Mouse (Mus musculus): Measurements from ENCODE around the gene D430041D05Rik. TPM values are rescaled to one million over a fixed set of nuclear protein-coding genes. Genes with fewer than 3 reads are reported as not detected.

Gene D430041D05Rik
- total and polyA plus RNA-seq, 2 experiments from 2014 or later: 7.6 to 45.8 TPM

DNA sequence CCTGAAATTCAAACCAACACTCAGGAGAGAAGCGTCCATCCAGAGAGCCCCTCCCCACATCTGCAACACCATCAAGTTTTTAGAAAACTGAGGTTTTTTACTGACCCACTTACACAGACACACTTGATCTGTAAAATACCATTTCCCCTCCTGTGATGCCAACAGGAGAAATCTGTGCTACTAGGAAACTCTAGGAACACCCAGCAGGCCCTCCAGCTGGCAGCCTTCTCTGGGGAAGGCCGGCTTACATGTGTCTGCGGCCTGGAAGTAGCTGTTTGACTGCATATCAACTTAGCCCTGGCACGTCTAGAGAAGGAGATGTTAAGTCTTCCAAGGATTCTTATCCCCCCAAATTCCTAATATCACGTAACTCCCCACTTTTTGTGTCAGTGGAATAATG lies 105.1 kb downstream of the D430041D05Rik start:
- Histone ChIP-seq H3K9ac (replicated peaks; ENCODE audit: low read length) (no peak overlapping the region), H3K27ac (no peak overlapping the region), H3K4me3 (ENCODE audit: low read length) (no peak overlapping the region), H3K36me3 (ENCODE audit: insufficient read depth, low read length) (no peaks in the 10 kb centered on the region), H3K4me1 (ENCODE audit: insufficient read depth, low read length) (no peaks in the 10 kb centered on the region), H3K27me3 (ENCODE audit: insufficient read depth, low read length) (no peaks in the 10 kb centered on the region), H3K4me2 (ENCODE audit: low read depth, low read length) (no peak overlapping the region), H3K9me3 (ENCODE audit: low read length) (no peaks in the 10 kb centered on the region)
- TF ChIP-seq CTCF (IDR thresholded peaks at IDR 0.05; ENCODE audit: low read depth): no peak
- no peak for DNase-seq (ENCODE audit: low spot score)
- no peak for ATAC-seq
- WGBS: 61% methylated on average over 5 of the region's 5 CpGs

GRCm38 (mm10) chr2:104299912-104300311 lies 110.9 kb downstream of the D430041D05Rik start:
- WGBS: 46% methylated on average over 1 of the region's 1 CpGs
- no peak for TF ChIP-seq CTCF (IDR thresholded peaks at IDR 0.05; ENCODE audit: low read depth)
- H3K27me3 ChIP-seq (ENCODE audit: insufficient read depth, low read length): no peaks in the 10 kb centered on the region

GRCm38 (mm10) chr2:104299160-104299559 lies 111.7 kb downstream of the D430041D05Rik start:
- 24% methylated on average over 7 of the region's 7 CpGs for WGBS
- DNase-seq (ENCODE audit: low spot score) (peak; percentile 60), ATAC-seq (no peak)
- Histone ChIP-seq H3K4me3 (ENCODE audit: low read length) (no peak overlapping the region), H3K27me3 (ENCODE audit: insufficient read depth, low read length) (no peaks in the 10 kb centered on the region), H3K4me1 (ENCODE audit: insufficient read depth, low read length) (no peaks in the 10 kb centered on the region), H3K4me2 (ENCODE audit: low read depth, low read length) (no peak overlapping the region), H3K9ac (replicated peaks; ENCODE audit: low read length) (no peak overlapping the region), H3K27ac (no peak overlapping the region), H3K36me3 (ENCODE audit: insufficient read depth, low read length) (no peaks in the 10 kb centered on the region), H3K9me3 (ENCODE audit: low read length) (no peaks in the 10 kb centered on the region)
- TF ChIP-seq CTCF (IDR thresholded peaks at IDR 0.05; ENCODE audit: low read depth): no peak

More at GRCm38 (mm10) chr2:104299912-104300311, 110.9 kb downstream of the D430041D05Rik start:
- Histone ChIP-seq H3K9me3 (ENCODE audit: low read length) (no peaks in the 10 kb centered on the region), H3K4me2 (ENCODE audit: low read depth, low read length) (no peak overlapping the region), H3K36me3 (ENCODE audit: insufficient read depth, low read length) (no peaks in the 10 kb centered on the region), H3K4me1 (ENCODE audit: insufficient read depth, low read length) (no peaks in the 10 kb centered on the region), H3K9ac (replicated peaks; ENCODE audit: low read length) (no peak overlapping the region), H3K4me3 (ENCODE audit: low read length) (no peak overlapping the region), H3K27ac (no peak overlapping the region)
- DNase-seq (ENCODE audit: low spot score): no peak
- ATAC-seq: no peak

DNA sequence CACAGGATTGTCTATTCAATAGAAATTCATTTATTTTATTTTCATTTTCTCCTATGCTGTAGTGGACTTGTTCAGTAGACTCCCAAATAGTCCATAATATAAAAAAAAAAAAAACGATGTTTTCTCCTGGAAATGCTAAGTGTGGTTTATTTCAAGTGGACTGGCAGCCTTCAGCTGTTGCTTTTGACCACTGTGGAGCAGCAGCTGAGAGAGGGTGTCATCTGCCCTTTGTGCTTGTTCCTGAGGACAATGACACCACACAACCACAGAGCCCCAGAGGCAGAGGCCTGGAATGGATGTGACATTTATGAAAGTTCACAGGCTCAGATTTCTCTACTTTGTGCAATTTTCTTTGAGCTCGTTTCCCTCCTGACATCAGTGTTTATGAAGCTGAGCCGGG lies 124.0 kb downstream of the D430041D05Rik start:
- H3K4me3 ChIP-seq (ENCODE audit: low read length): no peak overlapping the region
- no peak for ATAC-seq
- no peak for TF ChIP-seq CTCF (IDR thresholded peaks at IDR 0.05; ENCODE audit: low read depth)
- no peaks in the 10 kb centered on the region for H3K27me3 ChIP-seq (ENCODE audit: insufficient read depth, low read length)
- DNase-seq (ENCODE audit: low spot score): no peak
- H3K4me1 ChIP-seq (ENCODE audit: insufficient read depth, low read length): peaks cover 3% of the 10 kb centered on the region; the same call in 1 of the 2 replicates
- no peak overlapping the region for H3K4me2 ChIP-seq (ENCODE audit: low read depth, low read length)
- WGBS: 78% methylated on average over 3 of the region's 3 CpGs
- no peaks in the 10 kb centered on the region for H3K36me3 ChIP-seq (ENCODE audit: insufficient read depth, low read length)
- H3K9ac ChIP-seq (replicated peaks; ENCODE audit: low read length): no peak overlapping the region
- H3K9me3 ChIP-seq (ENCODE audit: low read length): no peaks in the 10 kb centered on the region
- H3K27ac ChIP-seq: no peak overlapping the region

- Histone ChIP-seq H3K9me3 (ENCODE audit: low read length) (no peaks in the 10 kb centered on the region), H3K36me3 (ENCODE audit: insufficient read depth, low read length) (no peaks in the 10 kb centered on the region), H3K9ac (replicated peaks; ENCODE audit: low read length) (no peak overlapping the region), H3K4me3 (ENCODE audit: low read length) (no peak overlapping the region), H3K27me3 (ENCODE audit: insufficient read depth, low read length) (no peaks in the 10 kb centered on the region), H3K27ac (no peak overlapping the region), H3K4me2 (ENCODE audit: low read depth, low read length) (no peak overlapping the region), H3K4me1 (ENCODE audit: insufficient read depth, low read length) (peaks cover 3% of the 10 kb centered on the region; the same call in 1 of the 2 replicates)
- TF ChIP-seq CTCF (IDR thresholded peaks at IDR 0.05; ENCODE audit: low read depth): no peak
- peak; percentile 16; the same call in 1 of the 2 replicates for ATAC-seq
- DNase-seq (ENCODE audit: low spot score): peak; percentile 6
- 70% methylated on average over 8 of the region's 8 CpGs for WGBS
Observed at GRCm38 (mm10) chr2:104283401-104283955, 127.3 kb downstream of the D430041D05Rik start.

DNA sequence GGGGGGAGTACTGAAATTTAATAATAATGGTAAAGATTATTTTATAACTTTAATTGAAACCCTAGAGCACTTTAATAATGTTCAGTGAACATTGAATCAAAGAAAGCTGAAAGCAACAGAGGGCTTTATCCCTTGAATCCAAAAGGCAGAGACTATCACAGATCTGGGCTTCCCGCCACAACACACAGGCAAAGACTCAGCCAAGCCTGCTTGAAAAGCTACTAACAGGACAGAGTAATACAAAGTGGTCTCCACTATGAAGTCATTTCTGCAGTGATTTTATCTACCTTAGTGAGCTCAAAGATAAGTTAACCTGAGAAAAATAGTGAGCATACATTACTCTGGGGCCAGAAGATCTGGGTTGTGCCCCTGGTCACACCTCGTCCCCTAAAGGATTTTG lies 128.0 kb downstream of the D430041D05Rik start:
- Histone ChIP-seq H3K4me2 (ENCODE audit: low read depth, low read length) (no peak overlapping the region), H3K4me1 (ENCODE audit: insufficient read depth, low read length) (peaks cover 3% of the 10 kb centered on the region; the same call in 1 of the 2 replicates), H3K4me3 (ENCODE audit: low read length) (no peak overlapping the region), H3K36me3 (ENCODE audit: insufficient read depth, low read length) (no peaks in the 10 kb centered on the region), H3K9me3 (ENCODE audit: low read length) (no peaks in the 10 kb centered on the region), H3K9ac (replicated peaks; ENCODE audit: low read length) (no peak overlapping the region), H3K27me3 (ENCODE audit: insufficient read depth, low read length) (no peaks in the 10 kb centered on the region), H3K27ac (no peak overlapping the region)
- no peak for ATAC-seq
- DNase-seq (ENCODE audit: low spot score): peak; percentile 44
- no peak for TF ChIP-seq CTCF (IDR thresholded peaks at IDR 0.05; ENCODE audit: low read depth)
- WGBS: 65% methylated on average over 2 of the region's 2 CpGs

DNA sequence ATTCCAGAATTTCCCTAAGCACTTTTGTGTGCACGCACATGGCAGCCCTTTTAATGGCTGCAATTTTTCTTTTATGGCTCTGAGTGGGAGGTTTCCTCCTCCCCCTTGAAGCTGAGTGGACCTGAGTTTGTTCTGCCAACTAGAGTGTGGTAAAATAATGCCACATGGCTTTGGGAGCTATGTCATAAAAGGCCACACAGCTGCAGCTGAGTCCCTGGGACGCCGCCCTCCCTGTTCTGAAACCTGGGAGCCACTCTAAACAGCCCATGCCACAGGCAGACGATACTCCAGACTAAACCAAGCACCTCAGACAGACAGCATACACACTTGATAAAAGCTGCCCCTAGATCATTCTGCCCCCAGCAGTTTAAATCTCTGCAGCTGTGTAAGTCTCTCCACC lies 143.8 kb downstream of the D430041D05Rik start:
- Histone ChIP-seq H3K4me2 (ENCODE audit: low read depth, low read length) (no peak overlapping the region), H3K27ac (no peak overlapping the region), H3K9ac (replicated peaks; ENCODE audit: low read length) (no peak overlapping the region), H3K4me1 (ENCODE audit: insufficient read depth, low read length) (peaks cover 6% of the 10 kb centered on the region; the same call in 1 of the 2 replicates), H3K36me3 (ENCODE audit: insufficient read depth, low read length) (no peaks in the 10 kb centered on the region), H3K9me3 (ENCODE audit: low read length) (no peaks in the 10 kb centered on the region), H3K27me3 (ENCODE audit: insufficient read depth, low read length) (no peaks in the 10 kb centered on the region), H3K4me3 (ENCODE audit: low read length) (no peak overlapping the region)
- TF ChIP-seq CTCF (IDR thresholded peaks at IDR 0.05; ENCODE audit: low read depth): no peak
- 51% methylated on average over 4 of the region's 4 CpGs for WGBS
- ATAC-seq (no peak), DNase-seq (ENCODE audit: low spot score) (no peak)

Data from hindbrain, postnatal 0 days (tissue).